Mouse (Mus musculus) testis, adult 2 months (tissue): ENCODE data around the gene Tmem30b.

ENCODE experiments used
- CTCF ChIP-seq: fragments of 200-500 bp; IDR thresholded peaks from 2 replicates; pipeline ENCODE4 v1.5.1; 2012; ENCODE audit warnings: low read depth, mild to moderate bottlenecking, inconsistent platforms, low read length, moderate library complexity; ENCODE audit not compliant: control insufficient read depth, insufficient read depth, insufficient replicate concordance
- POLR2A ChIP-seq: fragments of 200-500 bp; IDR thresholded peaks from 2 replicates; pipeline ENCODE4 v1.6.1; 2012; ENCODE audit warnings: low read depth, mild to moderate bottlenecking, inconsistent platforms, low read length, moderate library complexity; ENCODE audit not compliant: control insufficient read depth

DNA sequence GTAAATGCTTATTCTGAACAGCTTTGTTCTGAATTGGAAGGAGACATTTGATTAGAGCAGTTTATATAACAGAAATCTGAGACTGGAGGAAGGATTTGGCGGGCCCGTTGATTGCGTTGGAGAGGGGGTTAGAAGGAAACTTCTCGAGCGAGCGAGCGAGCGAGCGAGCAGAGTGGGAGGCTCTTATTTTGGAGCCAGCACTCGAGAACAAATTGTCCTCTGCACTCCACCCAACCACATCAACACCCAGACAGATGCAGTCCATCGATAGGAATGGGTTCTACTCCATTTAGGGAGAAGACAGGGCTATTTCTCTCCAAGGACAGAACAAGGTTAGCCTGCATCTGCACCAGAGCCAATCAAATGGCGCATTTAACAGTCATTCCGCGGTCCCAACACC, 39.1 kb downstream of the Tmem30b start:
- no peak for TF ChIP-seq POLR2A
- TF ChIP-seq CTCF = no peak
